Mouse (Mus musculus): ENCODE results near the gene Igf2bp3.
A peak's percentile ranks its signal among the peaks of the same experiment; 100 is the strongest.

GRCm38 (mm10) chr6:49228126-49228679 lies 13.4 kb upstream of the Igf2bp3 start:
- TF ChIP-seq KAT2A (IDR thresholded peaks at IDR 0.05; ENCODE audit: insufficient replicate concordance, low read length) (no peak), POLR2A (IDR thresholded peaks at IDR 0.05; ENCODE audit: low read depth, low read length) (no peak), TCF12 (IDR thresholded peaks at IDR 0.05; ENCODE audit: low read depth, low read length) (no peak), CTCF (conservative IDR thresholded peaks at IDR 0.05 in 1 of 2, IDR thresholded peaks at IDR 0.05 in 1 of 2; ENCODE audit: low read depth in 2 of 2, low read length in 2 of 2) (peak; percentile 26 to 82; a peak in 3 of 4 replicates), EP300 (IDR thresholded peaks at IDR 0.05; ENCODE audit: low read length) (no peak), ZC3H11A (IDR thresholded peaks at IDR 0.05; ENCODE audit: low read depth, low read length) (no peak)
